Mouse (Mus musculus): ENCODE results near the gene Avpr1a. TPM values are rescaled to one million over a fixed set of nuclear protein-coding genes. Genes with fewer than 3 reads are reported as not detected.

Gene Avpr1a
- polyA plus RNA-seq (2015; fragmentation: Illumina TruSeq; extraction: RNeasy Lipid Tissue Mini Kit (QIAGEN cat#74804); ENCODE audit: insufficient read depth, low read depth, low replicate concordance): 1.5 TPM

DNA sequence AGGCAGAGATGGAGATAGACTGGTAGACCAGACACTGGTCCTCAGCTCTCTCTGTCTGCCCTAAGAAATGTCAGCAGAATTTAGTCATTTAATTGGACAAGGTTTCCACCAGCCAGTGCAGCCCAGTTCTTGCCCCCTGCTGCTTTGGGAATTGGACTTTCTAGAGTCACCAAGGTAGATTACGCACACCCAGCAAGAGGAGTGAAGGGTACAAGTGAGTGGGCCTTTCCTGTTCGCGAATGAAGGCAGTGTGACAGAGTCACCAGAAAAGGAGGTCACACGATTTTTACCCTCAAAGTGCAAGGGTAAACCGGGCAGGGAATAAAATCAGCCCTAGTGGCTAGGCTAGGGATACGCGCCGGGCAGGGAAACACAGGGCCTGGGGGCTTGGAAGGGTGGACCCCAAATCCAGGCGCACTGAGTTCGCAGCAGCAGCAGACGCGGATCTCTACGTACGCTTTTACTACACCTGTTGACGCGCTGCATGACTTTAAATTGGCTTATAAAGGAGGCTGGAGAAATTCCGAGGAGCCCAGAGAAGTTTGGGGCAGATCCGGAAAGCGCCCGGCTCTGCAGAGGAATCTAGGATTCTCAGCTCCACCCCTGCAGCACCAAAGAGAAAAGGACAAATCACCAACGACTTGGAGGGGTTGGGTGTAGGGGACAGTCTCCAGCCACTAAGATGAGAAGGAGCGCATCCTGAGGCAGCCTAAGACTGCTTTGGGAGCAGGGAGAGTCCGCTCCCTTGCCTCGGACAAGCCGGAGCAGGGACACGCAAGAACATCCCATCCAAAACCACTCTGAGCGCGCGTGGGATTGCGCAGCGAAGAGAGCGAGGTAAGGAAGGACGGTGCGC is at the start of gene Avpr1a:
Avpr1a (plus strand) TSS at position 639 of the 856 bp plus-strand sequence.

Other genes with a start within 250 kb of the Avpr1a start
- gene Ppm1h, start 230.3 kb downstream of the Avpr1a start, polyA plus RNA-seq (2015; fragmentation: Illumina TruSeq; extraction: RNeasy Lipid Tissue Mini Kit (QIAGEN cat#74804); ENCODE audit: insufficient read depth, low read depth, low replicate concordance): 4.0 TPM